Mouse (Mus musculus): Measurements from ENCODE around the gene Casp8. TPM values are rescaled to one million over a fixed set of nuclear protein-coding genes. Genes with fewer than 3 reads are reported as not detected.

Gene Casp8
- total RNA-seq (2023), result 120 TPM

DNA sequence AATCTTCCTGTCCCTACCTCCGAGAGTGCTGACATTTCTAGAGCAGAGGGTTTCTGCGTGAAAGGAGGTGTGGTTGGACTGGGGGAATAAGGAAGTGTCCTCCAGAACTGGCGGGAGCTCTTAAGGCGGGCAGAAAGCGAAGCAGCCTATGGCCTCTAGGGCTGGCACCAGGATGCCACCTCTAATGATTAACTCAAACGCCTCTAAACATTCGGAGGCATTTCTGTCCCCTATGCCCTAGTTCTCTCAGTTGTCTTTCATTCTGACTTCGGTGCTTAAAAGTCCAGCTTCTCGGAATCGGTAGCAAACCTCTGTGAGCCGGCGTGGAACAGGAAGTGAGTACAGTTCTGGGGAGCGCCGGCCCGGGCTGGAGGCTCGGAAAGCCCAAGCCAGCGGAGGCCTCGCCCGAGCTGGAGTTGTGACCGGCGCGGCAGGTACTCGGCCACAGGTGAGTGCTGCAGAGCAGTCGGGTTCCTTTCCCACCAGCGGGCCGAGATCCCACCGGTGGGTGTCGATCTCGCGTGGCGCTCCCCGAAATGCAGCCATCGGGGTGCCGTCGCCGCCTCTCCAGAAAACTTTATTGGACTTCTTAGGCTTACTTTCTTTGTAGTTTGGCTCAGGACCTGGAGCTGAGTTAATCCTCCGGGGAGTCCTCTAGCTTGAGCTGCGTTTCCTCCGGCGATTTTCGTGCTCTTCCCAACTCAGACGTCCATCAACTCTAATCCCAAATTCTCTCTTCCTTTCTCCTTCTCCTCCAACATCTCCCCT is at the start of gene Casp8:
Gene Casp8, plus strand, starts transcription at position 84 of the 768 bp plus-strand sequence.

Other genes with a start within 250 kb of the Casp8 start
- gene Fam126b, start 209.1 kb upstream of the Casp8 start, total RNA-seq (2023), result 13.7 TPM
- 32.9 TPM for gene Ndufb3, start 209.0 kb upstream of the Casp8 start, total RNA-seq (2023)
- gene Als2cr12, start 99.4 kb upstream of the Casp8 start, total RNA-seq (2023), result not detected
- gene Cflar, start 83.9 kb upstream of the Casp8 start, total RNA-seq (2023), result 165 TPM
- 75.7 TPM for gene Trak2, start 178.1 kb downstream of the Casp8 start, total RNA-seq (2023)
- 10.9 TPM for gene Stradb, start 178.1 kb downstream of the Casp8 start, total RNA-seq (2023)